Mouse (Mus musculus): ENCODE results near the gene Prcp. TPM values are rescaled to one million over a fixed set of nuclear protein-coding genes. Genes with fewer than 3 reads are reported as not detected.
A peak's percentile ranks its signal among the peaks of the same experiment; 100 is the strongest.

Gene Prcp
- total RNA-seq (2021): 10 to 100 TPM; 34.2 to 39.0 TPM
- long read RNA-seq, experiment 1, transcript Prcp-201 (9 exons, 2,967 nt): major isoform, 6 of 13 reads
- long read RNA-seq, experiment 1, partial matches to known transcripts: 5 of 13 reads
- long read RNA-seq, experiment 1, other reads (novel, unspliced or antisense): 2 of 13 reads
- long read RNA-seq, experiment 2, transcript Prcp-201 (9 exons, 2,967 nt): major isoform, 24 of 28 reads
- long read RNA-seq, experiment 2, partial matches to known transcripts: 0 of 28 reads
- long read RNA-seq, experiment 2, other reads (novel, unspliced or antisense): 4 of 28 reads

DNA sequence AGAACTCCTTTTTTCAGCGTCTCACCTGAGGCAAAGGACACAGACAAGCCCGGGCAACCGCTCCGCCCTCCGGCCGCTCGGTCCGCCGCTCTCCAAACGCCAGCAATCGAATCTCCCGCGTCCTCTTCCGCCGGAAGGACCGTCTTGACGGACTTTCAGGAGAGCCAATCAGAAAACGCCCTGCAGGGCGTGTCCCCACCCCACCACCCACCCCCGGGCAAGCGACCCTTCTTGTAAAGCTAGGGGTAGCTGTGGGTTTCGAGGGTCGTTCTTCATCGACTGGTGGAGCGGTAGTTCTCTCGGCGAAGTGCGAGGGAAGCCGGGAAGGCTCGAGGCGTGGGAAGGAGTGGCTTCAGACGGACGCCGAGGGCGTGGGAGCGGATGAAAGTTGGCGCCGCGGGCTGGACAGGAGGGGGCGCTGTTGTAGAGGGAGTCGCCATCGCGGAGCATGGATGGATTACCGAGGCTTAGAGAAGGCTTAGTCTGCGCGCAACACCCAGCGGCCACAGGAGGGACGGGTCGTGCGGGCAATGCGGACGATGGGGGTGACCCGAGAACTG lies at the start of gene Prcp, which contains the start of gene Ddias:
Prcp (plus strand) TSS at position 355 of the 560 bp plus-strand sequence.
Ddias (minus strand) TSS at position 132 of the 560 bp plus-strand sequence.
- peak; percentile 96 for DNase-seq

DNA sequence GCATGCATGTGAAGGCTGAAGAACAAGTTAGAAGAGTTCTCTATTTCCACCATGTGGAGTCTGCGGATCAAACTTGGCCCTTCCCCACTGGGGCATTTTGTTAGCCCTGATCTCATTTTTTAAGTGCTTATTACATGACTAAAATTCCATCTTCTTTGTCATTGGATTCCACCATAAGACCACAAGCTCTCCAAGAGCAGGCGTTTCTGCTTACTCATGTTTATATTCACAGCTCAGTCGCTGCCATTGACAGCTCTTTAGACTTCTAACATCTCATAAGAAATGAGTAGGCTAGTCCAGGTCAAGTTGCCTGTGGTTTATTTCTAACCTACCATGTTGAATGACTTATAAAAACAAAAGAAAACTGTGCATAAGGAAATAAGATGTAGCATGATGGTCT lies 48.0 kb upstream of the Prcp start:
- no peak for DNase-seq

DNA sequence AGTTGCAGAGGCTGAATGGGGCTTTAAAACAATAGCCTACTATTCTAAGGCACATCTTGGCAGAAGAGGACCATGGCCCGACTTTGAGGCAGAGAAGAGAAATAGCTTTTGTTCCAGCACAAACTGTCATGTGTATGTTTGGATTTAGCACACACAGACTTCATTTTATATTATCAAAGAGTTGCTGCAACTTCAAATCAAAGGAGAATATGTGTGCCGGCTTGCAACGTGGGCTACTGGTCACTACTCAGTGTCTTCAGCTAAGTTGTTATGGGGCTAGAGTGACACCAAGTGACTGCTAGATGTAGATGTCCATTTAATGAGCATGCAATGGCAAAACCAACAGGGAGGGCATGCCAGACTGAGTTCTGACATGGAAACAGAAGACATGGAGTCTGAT lies 46.3 kb upstream of the Prcp start:
- DNase-seq: no peak

DNA sequence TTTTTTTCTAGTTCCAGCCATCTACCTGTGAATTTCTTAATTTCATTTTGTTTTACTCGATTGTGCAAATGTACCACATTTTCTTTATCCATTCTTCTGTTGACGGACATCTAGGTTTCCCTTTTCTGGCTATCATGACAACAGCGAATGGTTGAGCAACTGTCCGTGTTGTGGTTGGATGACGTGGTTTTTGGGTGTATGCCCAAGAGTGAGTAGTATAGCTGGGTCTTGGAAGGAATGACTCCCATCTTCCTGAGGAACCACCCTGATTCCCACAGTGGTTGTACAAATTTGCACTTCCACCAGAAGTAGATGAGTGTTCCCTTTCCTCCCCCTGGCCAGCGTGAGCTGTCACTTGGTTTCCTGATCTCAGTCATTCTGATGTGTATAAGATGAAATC lies 41.9 kb upstream of the Prcp start:
- DNase-seq: no peak

DNA sequence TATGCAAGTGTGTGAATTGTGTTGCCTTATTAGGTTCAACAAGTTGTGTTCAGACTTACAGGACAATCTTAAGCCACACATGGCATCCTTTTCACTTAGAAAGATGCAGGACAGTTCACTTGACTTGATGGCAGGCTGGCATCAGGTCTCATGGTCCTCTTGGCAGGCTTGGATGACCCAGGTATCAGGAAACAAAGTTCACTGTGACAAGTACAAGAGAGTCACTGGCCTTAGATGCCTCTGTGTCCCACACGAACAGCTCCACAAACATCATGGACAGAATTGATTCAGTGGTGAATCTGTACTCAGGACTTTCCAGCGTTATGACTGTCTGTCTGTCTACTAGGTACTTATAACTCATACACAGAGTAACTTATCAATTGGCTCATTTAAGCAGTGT lies 39.9 kb upstream of the Prcp start:
- DNase-seq: no peak

DNA sequence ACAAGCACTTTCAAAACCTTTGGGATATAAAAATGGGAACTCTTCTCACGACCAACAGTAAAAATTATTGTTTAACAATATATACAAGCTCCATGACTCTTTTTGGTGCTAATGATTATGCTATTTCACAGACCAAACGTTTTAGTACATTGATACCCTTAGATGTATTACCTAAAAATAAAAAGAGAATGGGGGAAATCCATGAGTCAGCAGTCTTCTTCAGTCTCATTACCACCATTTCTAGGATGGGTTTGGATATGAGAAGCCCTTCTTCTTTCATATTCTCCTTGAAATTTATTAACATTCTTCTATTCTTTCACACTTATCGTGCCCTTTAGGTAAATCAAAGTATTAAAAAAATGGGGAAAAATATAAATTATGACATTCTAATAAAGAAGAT lies 37.8 kb upstream of the Prcp start:
- DNase-seq: no peak

DNA sequence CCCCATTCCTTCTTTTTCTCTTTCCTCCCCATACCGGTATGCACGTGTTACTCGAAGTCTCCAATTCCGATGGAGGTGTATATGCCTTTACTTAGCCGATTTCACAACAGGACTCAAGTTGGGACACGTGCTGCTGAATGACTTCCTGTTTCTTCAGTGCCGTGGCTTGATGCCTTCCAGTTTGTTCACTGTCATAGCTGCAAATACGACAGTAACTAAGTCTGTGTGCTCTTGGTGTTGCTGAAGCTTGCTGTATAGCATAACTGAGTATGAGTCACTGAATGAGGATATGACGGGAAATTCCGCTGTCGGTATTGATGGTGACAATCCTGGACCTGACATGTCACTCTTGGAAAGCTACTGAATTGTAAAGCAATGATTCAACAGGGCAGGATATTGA lies 37.0 kb upstream of the Prcp start:
- no peak for DNase-seq

DNA sequence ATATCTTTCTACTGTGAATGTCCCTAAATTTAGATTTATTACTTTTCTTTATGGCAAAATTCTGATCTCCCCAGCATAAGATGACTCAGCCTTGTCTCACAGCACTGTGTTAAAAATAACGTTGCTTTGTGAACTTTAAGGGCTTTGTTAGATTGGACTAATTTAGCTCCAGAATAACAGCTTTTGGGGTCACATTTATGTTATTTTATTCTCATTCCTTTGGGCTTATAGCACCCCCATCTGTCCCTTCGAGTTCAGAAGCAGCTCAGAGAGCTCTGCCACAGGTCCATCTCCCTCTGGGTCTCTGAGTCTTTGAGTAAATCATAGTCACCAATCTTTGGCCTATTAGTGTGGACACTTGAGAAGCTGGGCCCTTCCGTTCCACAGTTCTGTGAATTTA lies 36.4 kb upstream of the Prcp start:
- DNase-seq: no peak

DNA sequence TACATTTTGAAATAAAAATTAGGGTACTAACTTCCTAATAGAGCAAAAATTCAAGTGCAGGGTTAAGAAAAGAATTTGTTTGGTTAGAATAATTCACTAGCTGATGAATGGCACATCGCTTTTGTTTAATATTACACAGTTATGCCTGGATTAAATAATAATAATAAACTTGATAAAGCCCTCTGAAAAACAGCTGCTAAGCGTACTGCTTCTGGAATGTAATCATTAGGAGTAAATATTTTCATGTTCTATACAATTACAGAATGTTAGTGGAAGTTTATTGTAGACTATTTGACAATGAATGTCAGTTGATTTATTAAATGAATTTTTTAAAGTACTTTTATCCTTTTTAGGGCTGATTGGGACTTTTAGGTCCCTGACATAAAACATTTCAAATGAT lies 32.0 kb upstream of the Prcp start:
- no peak for DNase-seq

DNA sequence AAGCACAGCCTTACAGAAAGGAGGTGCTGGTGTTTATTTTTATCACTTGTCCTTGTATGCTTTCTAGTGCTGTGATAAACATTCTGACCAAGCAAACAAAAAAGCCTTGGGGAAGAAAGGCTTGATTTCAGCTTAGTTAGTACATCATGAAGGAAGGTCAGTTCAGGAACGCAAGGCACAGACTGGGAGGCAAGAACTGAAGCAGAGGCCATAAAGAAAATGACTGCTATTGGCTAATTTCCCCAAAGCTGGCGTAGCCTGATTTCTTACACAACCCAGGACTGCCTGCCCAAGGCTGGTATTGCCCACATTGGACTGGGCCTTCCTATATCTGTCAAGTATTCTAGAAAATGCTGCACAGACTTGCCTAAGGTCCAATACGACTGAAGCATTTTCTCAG lies 26.0 kb upstream of the Prcp start:
- peak; percentile 17 for DNase-seq

DNA sequence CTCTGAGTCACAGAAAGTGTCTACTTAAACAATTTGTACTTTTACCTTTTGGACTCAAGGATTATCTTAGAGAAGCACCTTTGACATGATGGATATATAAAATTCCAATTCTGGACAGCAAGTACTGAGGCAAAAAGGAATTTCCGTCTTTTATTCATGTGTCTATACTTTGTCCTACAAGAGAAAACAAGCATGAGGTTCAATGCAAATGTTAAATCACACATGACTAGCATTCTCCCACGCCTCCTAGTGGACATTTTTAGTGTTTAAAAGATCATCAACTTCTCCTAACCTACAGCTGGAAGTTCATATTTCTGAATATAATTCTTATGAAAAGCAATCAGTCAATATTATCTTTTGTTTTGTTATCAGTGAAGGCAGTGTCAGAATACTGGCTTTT lies 7.7 kb upstream of the Prcp start:
- DNase-seq: no peak

DNA sequence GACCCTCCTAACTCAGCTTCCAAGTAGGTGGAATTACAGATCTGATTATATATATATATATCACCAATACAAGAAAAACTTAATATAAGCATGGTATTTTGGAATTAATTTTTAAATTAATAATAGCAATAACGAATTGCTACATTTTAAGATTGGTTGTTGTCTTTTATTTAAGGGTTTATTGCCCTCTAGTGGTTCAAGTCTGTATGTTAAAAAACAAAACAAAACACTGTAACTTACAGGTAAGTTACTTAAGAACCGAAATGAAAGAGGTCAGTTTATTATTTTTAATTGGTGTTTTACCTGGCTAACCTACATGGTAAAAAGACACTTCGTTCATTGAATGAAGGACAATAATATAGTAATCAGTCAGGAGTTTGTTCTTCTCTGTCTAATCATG lies 4.1 kb upstream of the Prcp start:
- no peak for DNase-seq

DNA sequence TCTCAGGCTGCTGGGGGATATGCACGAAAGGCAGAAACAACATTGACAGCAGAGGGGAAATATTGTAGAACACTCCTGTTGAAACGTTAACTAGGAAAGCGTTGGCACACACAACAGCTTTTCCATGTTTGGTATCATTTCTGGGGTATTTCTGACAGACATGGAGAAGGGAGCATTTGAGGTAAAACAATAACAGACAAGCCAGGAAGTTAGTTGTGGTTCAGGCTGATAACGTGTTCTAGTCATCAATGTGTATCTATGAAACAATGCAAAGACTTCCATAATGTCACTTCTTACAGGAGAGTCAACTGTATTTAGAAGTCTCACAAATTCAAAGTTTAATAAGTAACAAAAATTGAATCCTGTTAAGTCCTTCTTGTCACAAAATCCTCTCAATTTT lies 2.7 kb upstream of the Prcp start:
- no peak for DNase-seq

DNA sequence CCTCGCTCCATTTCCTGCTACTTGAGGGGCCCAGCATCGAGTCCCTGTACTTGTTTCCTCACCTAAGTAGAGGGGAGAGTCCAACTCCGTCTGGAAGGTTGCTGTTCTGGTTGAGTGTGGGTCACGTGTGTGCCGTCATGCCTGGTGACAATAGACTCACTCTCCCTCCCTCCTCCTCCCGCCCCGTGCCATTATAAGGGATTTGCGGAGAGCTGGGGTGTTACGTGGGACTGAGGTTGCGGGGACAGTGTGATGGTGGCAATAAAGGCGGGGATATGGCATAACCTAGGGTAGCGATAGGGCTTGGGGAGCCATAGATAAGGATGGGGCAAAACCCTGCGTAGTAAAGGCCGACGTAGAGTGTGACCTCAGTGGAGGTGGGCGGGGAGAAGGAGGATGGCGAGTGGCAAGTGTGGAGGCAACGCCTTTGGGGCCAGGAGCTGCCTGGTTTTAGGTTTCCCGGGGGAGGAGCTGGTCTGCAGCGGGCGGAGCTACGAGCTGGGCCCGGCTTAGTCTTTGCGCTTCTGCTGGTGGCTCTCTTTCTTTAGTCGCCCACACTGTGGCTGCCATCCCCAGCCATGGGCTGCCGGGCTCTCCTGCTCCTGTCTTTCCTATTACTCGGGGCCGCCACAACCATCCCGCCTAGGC lies 615 bp downstream of the Prcp start:
- DNase-seq: peak; percentile 88

DNA sequence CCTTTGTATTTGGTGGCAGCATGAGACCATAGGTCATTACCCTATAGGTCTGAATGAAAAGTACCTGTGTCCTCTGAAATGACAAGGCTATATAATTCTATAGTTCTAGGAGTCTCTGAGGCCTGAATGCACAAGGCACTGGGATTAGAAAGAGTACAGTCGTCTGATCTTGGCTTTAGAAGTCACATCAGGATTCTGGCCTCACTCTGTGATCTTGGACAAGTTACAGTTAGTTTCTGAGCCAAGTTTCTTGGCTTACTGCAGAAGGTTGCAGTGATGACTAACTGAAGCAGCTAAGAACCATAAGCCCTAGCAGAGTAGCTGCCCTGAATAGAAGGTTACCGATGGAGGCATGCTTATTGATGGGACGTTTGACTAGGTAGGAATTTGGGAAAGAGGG lies 1.8 kb downstream of the Prcp start:
- peak; percentile 28 for DNase-seq

DNA sequence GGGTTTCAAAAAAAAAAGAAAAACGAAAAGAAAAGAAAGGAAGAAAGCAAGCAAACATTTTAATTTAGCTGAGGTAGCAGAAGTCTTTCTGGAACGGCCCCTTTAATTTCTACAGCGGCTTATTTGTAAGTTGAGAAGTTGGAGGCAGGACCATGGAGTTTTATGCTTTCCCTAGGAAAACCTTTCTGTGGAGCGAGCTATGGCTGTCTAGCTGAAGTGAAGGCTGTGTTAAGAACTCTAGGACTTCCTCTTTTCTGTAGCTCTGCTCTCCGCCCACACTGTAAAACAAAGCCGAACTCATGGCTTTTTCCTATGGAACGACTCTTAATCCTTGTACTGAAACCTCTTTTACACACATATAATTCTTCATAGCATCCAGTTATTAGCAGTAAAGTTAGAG lies 2.3 kb downstream of the Prcp start:
- no peak for DNase-seq

DNA sequence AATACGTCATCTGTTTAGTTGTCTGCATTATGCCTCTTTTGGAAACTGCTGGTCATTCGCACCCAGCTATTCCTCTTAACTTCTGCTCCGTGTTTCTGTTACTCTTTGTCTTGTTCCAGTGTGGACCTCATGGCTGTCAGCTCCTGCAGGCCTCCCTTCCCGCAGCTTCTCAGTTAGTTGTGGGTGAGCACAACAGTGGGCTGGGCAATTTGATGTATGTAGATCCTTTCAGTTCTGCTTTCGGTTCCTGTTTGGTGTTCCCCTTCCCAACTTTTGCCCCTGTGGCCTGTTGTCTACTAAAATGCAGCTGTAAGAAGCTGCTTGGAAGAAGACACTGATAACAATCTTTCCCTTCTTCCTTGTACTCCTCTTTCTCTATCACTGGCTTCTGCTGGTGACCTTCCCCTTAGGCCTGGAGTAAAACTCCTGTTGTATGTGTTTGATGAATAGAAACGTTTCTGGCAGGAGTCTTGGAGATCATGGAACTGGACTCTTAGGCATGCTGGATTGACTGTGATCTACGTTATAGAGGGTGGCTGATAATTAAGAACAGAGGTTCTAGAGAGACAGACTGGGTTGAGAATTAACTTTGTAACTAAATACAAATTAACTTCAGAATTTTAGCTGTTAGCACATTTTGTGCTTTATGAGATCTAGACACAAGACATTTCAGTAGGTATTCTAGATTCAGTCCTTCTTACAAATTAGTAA lies 4.5 kb downstream of the Prcp start:
- no peak for DNase-seq

DNA sequence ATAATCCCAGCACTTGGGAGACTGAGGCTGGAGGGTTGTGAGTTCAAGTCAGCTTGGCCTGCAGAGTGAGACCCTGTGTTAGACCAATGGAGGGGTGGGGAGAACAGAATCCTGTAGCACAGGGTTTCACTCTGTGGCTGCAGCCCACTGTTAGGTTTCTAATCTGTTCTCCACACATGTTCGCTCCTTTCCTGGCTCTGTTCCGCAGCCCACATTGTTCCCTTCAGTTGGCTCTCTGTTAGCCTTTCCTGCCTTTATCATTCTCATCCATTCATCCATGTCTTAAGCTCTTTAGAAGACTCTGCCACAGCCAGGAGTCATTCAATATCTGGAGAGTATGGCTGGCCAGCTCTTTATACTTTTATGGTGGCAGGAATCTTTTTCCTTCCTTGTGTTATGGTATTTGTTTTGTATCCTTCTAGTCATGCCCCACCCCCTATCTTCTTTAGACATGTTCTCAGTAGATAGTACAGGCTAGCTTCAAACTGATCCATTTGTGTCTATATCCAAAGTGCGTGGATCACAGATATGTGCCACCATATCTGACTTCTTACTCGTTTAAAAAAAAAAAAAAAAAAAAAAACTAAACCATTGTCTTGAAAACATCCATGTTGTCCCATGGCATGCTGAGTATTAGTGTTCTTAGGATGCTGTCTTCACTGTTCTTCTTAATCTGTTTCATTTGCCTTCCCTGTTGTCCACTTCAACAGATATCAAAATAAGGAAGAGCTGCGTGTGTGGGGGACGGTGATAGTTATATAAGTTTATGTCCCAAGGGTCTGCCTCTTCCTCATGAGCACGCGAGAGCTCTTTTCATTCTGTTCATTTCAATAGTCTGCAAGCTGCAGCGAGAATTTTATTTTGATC lies 9.8 kb downstream of the Prcp start:
- no peak for DNase-seq

DNA sequence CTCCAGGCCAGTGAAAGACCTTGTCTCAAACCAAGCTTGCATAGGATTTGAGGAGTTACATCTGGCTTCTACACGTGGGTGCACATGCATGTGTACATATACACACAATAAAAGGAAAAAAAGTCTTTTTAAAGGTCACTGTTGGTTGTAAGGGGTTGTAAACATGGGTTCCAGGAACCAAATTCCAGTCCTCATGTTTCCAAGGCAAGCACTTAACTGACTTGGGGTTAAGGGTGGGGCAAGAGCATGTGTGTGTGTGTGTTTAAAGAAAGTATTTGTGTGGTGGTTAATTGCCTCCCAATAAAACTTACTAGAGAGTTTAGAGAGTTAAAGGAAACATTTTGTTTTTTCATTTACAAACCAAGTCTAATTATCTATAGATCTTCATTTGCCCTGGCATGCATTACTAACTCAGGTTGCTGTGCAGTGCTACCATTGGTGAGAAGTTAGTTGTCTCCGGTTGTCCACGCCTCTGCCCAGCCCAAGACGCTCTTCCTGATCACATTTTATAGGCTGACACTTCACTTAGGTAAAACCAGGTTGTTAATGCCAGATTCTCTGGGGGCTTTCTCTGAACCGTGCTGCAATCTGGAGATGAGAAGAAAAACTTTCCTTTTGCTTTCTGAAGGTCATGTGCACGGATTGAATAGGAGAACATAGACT lies 10.9 kb downstream of the Prcp start:
- no peak for DNase-seq

DNA sequence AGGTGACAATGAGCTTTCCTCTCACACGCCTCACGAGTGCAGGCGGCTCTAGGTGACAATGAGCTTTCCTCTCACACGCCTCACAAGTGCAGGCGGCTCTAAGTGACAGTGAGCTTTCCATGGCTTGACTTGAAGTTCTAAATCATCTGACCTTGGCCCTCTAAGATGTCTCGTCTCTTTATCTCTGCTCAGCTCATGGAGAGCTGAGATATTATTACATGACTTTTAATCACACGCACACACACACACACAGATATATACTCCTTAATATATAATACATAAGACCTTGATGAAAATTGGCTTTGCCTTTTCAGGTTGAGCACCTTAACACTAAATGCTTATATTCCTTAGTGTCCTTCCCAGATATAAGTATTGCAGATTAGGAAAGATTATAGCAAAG lies 12.5 kb downstream of the Prcp start:
- no peak for DNase-seq

DNA sequence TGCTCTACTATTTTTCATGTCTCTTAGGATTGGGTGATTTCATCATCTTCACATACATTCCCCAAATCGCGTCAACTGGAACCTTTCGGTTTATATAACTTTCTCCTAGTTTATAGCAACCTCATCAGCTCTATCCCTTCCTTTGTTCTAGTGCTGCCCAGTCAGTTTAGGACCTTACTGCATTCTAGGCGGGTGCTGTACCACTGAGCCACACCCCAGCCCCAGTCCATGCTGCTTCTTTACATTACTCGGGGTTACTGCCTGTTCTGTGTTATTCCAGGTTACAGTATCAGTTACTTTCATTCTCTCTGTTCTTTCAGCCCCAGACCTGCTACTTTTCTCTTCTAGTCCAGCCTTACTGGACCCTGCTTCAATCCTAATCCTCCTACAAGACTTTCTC lies 13.0 kb downstream of the Prcp start:
- DNase-seq: no peak

DNA sequence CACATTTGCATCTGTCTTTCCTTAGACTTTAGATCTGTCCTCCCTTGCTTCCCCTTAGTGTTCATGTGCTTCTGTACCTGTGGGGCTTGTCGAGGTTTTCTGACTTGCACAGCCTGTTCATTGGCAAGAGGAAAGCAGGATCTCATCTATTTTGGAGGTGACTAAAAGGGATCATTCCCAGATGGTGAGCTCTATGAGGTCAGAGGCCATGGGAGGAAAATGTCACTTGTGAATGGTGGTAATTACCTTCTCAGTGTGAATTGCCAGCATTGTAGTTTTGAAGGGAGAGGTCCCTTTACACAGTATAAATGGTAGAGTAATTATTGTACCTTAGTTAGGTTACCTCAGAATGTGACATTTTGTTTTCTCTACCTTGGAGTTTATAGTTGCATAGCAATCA lies 15.9 kb downstream of the Prcp start:
- DNase-seq: no peak
